Mouse (Mus musculus) right cerebral cortex, postnatal 25 days (tissue): ENCODE data around the gene Astn2.
A peak's percentile ranks its signal among the peaks of the same experiment; 100 is the strongest.

Experiments
- DNase-seq: peaks from one replicate; pipeline ENCODE4 v3.0.0; 2022

The Astn2 gene

DNA sequence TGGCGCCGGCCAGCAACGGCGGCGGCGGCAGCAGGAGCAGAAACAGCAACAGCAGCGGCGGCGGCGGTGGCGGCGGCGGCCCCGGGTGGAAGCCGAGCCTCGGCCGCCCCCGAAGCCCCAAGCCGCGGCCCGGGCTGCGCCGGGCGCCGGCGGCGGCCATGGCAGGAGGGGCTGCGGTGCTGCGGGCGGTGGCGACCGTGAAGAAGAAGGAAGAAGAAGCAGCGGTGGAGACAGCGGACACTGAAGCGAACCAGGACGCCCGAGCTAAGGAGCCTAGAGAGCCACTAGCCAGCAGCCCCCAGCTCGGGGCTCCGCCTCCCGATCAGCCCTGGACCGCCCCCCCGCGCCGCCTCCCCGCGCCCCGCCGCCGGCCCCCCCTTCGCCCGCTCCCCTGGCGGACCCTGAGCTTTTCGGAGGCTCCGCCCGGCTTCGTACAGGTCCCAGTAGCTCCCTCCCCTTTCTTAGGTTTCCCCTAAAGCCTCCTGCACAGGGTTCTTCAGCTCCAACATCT is at the start of gene Astn2:
Gene Astn2 (minus strand): TSS at position 411 of the 511 bp plus-strand sequence.
- DNase-seq: no peak

DNA sequence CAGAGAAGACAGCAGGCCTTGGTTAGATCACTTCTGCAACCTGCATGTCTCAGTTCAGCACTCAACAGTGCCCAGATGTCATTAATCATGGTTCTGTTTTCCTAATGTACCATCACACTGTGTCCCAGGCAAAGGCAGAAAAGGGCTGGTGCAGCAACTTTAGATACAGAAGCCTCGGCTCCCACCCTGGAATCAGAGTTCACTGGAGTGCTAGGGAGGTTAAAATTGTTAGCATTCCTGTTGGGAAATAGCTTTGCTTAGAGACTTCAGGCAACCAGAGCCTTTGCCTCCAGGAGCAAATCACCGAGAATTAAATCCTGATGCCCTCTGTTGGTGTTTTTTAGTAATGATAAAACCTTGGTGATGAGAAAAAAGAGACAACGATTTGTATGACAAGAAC is 45.7 kb upstream of the Astn2 start:
- no peak for DNase-seq

DNA sequence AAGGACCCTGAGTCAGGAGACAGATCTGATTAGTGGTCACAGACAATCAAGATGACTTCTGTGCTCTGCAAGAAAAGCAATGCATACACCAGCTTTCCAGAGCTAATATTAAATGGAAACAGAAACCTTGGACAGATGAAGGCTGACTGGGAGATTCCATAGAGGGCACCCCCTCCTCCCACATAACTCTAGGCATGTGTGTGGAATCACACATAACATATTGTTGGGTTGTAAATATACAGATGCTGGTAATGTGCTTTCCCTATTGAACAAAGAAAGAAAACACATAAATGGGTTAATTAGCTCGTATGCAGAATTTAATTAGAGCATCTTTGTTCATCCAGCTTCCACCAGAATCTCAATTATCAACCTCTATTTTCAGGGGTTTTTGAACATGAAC is 26.8 kb upstream of the Astn2 start:
- DNase-seq: no peak

DNA sequence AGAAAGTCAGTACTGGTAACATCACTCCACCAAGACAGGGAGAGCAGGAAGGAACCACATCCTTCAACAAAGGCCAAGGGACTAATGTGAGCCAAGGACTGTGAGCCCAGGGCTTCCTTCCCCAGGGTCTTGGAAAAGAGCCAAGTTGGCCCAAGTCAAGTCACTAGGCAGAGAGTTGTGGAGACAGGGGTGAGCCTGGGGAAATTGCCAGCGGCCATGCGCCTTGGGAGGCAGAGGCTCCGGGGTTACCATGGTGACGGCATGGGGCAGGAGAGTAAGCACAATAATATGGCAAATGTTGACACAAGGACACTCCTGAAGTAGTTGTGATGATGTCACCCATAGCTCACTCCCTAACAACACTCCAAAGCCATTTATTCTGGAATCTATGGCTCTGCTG is 21.4 kb upstream of the Astn2 start:
- DNase-seq: peak; percentile 9

DNA sequence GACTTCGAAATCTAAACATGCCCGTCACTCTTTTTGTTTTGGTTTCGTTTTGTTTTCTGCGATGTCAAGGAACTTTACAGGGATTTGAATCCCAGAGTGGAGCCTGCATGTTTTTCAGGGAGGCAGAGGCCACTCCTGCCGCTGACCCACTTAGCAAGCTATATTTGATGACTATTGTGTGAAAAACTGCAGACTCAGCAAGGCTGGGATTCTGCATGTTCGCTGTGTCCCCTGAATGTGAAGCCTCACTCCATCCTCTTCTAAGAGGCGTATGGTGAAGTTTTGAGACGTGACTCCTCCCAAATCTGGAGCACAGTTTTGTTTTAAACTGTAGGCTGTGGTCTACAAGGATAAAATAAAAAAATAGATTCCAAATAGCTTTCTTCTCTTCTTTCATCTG is 10.4 kb upstream of the Astn2 start:
- no peak for DNase-seq

DNA sequence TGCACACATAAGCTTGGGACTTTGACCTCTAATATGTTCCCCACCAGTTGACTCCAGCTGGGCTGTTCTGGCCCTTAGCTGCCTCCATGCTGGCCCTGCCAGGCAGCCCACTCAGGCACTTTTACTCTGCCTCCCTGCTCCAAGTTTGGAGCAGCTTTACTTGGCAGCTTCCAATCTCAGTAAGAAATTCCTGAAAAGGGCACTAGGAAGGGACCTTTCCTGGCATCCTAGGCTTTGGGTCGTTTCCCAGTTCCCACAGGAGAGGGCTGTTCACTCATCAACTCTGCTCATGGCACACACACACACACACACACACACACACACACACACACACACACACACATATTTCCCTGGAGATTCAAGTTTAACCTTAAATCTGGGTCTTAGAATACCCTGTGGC is 675 bp upstream of the Astn2 start:
- no peak for DNase-seq

DNA sequence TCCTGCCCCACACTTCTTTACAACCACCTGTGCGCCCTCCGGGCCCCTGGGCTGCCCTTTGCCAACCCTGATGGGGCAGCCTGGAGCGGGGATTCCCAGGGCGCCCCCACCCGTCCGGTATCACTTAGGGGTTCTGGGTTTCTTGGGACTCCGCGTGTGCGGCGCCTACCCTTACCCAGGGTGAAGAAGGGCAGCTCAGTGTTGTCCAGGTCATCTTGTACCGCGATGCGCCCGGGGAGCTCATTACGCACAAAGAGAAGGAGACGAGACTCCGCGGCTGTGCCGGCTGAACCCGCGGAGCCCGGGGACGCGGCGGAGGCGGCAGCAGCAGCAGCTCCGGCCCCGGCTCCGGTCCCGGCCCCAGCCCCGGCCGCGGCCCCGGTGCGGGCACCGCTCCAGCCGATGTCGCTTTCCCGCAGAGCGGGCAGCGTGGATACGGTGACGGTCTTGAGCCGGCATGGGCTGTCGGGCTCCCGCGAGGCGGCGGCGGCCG is 657 bp downstream of the Astn2 start:
- peak; percentile 71 for DNase-seq

DNA sequence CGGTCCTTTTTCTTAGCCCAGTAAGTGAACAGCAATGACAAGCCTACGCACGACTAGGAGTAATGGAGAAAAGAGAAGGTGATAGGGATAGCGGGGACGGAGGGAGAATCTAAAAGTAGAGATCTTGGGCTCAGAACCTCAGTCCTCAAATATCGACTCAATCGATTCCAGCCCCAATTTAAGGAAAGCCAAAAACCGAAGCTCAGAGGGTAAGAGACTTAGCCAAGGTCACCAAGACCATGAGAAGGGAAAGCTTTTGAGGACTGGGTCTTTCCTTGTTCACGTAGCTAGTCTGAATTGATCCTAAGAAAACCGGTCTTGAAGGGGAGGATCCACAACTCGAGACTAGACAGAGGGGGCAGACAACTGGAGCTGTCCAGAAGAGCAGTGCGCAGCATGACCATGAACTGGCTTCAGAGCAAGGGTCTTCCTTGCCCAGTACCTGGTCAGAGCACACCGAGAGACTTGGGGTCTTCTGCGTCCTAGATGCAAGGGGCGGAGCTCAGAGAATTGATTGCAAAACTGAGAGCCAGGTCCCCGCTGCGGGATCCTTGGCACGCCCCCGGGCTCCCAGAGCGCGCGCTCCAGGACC is 1.2 kb downstream of the Astn2 start:
- no peak for DNase-seq

DNA sequence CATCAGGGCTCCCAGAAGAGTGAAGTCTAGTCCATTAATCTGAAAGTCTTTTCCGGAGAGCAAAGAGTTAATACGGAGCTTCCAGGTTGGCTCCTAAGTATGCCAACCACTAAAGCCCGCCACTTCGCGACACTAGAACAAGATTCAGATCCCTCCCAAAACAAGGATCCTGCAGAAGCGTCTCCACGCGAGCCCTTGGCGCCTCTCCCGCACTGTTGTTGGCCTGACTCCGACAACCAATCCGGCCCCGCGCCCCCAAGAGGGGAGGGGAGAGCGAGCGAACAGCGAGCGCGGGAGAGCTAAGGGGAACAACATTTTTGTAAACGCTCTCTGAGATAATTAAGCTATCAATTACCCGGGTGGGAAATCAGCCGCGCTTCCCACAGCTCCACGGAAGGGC is 1.8 kb downstream of the Astn2 start:
- DNase-seq: peak; percentile 55

DNA sequence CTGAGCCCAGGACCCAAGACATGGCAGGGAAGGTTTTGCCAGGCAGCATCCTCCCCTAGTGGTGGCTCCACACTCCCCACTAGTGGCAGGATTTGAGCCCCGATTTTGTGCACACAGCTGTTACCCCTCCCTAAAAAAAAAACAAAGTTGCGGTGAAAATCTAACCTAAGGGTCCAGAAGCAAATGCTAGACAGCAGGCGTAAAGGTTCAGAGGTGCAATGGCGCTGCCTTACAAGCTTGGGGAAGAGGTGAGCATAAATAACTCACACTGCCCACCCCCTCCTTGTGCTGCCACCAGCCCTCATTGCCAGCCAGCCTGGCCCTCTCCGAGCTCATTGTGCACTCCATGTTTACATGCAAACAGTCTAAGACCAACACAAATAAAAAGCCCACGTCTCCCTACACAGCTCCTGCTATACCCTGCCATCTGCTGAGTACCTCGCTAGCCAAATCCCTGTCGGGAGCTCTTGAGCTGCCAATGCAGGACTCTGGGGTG is 3.2 kb downstream of the Astn2 start:
- DNase-seq: peak; percentile 52

DNA sequence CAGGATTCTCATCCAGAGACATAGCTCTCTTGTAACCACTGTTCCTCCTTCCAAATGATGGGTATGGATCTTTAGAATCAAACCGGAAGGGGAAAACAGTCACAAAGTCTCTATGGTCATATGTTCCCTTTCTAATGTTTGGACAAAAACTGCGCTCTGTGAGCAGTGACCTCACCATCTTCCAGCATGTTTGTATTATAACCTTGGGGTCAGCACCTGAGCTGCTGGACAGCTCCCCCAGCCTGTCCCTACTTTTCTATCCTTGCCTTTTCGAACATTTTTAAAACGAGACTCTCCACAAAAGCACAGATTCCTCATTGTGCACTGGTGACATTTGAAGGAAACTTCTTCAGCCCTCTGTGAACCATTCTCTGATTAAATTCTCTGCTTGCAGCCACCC is 5.3 kb downstream of the Astn2 start:
- no peak for DNase-seq

DNA sequence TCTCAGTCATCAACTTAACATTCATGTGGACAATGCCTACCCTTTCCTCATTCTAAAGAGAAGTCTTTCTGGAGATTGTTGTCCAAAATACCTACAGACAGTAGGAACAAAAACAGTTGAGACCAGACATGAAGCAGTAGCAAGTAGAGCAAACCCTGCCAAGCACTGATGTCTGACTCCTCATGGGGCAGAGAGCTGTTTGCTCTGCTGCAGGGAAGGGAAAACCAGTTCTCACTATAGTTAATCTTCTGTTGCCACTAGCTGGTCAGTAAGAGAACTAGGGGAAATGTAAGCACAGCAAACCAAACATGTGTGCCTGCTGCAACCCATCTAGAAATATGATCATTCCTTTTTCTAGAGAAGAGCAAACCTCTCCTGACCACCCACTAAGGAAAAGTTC is 7.2 kb downstream of the Astn2 start:
- no peak for DNase-seq

DNA sequence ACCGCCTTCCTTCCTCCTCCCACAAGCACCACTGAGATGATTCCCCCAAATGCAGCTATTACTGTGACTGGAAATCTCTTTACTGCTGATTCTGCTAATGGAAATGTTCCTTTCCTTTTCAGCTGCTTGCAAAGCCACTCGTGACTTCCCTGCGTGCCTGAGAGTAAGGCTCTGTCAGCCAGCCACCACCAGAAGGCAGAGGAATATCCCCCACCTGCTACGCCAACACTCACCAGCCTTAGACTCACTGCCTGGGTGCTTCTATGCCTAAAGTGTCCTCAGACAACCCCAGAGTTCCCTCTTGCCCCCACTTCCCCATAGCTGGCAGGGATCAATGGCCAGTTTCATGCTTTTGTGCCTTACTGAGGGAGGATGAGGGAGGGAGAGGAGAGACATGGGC is 11.1 kb downstream of the Astn2 start:
- DNase-seq: peak; percentile 40

DNA sequence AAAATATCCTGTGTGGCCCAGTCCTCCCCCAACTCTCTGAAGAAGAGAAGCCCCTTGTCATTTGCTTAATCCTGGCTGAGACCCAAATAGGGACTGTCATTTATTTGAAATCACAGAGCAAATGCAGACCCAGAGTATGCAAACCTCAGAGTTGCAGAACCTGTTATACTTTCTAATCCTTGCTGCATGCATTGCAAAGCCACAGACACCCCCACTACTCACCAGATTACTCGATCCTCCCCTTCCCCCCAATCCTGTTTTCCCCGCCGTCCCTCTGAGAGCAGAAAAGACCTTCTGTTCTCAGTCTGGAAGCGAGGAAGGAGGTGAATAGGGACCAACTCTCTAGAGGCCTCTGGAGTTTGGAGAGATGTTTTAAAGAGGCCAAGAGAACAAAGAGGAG is 13.9 kb downstream of the Astn2 start:
- no peak for DNase-seq

DNA sequence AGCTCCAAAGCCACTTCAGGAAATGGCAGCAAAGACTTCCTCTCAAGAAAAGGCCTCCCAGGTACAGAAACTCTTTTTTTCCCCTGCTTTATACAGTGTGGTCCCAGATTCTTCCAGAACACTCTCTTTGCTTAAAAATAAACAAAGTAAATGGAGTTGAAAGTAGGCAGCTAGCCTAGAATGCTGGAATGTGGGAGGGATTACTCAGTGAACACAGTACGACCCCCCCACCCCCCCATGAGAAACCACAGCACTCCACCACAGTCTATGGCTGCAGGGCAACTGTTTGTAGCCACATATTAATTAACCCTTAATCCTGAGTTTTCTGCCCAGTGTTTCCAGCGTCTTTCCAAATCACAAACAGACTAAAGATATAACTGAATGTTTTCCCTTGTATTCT is 25.8 kb downstream of the Astn2 start:
- DNase-seq: no peak

DNA sequence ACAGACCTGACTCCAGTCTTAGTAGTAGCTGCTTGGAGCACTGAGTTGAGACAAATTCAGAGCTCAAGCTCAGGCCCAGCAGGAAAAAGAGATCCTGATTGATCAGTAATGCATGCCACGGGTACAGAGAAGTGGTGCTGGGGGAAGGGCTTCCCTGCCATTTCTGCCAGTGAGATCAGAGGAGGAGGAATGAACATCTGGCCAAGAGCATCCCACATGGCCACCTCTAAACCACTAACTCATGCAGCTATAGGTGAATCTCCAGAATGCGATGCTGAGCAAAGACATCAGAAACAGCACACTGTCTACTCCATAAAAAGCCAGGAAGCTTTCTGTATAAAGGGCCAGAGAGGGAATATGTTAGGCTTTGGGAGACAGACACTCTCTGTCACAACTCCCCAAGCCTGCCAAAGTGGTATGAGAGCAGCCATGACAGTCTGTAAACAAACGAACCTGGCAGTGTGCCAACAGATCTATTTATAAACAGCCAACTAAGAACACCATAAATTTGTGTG is 33.8 kb downstream of the Astn2 start:
- DNase-seq: no peak

DNA sequence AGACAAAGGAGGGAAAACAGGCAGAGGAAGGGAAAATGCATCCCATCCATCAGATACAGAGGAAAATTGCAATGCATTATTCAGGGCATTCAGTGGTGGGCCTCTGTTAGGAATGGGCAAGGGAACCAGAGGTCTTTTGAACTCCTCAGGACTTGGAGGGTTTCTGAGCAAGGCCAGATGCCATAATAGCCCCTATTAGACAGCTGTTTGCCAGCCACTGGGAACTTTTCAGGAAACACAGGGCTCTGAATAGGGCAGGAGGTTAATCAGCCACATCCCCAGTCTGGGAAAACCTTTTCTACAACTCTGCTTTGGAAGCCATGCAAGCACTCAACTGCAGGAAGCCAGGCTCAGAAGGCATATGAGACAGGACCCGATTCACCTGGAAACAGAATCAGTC is 38.9 kb downstream of the Astn2 start:
- DNase-seq: no peak

DNA sequence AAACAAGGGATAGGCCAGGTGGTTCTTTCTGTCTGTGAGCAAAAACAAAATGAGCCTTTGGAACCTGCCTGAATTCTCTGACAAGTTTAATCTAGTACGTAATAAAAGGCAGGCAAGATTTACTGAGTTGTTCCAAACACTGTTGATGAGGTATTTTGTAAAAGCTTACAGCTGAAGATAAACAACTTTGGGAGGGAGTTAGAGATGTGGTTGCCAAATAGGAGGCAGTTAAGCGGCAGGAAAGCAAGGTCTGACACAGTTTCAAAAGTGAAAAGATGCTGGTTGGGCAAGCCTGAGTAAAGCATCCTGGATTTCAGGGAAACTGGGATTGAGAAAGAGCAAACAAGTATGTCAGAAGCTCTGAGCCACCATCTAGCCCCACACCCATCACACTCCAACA is 59.8 kb downstream of the Astn2 start:
- DNase-seq: no peak

DNA sequence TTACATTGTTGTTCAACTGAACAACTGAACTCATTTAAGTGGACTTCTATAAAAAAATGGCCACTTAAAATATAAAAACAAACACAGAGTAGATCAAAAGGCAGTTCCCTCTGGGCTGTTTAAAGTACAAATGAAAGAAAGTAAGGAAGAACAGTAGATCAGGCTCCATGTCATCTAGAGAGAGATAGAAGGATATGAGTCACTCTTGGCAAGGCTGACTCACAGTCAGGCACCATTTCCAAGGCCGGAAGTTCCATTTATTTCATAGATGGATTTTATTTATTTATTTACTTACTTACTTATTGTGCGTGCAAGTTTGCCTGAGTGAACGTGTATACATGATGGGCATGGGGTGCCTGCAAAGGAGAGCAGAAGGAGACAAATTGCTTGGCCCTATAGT is 67.0 kb downstream of the Astn2 start:
- DNase-seq: no peak

DNA sequence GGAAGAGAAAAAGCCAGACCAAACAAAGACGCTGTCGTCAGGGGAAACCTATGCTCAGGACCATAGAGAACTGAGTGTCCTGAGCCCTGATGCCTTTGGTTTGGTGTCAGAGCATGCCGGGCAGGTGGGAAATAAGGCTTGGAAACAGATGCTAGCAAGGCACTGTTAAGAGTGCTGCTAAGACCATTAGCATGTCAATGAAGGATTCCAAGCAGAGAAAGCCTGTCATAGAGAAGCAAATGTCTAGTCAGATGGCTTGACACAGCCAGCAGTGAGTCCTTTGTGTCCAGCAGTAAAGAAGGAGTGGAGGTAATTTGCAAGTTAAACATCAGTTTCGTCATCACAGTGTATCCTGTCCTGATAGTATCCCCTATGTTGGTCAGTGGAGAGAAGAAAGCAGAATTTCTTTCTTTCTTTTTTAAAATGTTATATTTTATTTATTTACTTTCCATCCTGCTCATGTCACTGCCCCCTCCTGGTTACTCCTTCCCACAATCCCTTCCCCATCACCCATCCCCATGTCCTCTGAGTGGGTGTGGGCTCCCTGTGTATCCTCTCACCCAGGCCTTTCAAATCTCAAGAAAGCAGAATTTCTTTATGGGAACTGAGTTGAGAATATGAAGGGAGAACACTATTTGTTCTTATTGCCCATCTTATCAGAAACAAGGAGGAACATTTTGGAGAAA is 73.7 kb downstream of the Astn2 start:
- no peak for DNase-seq

DNA sequence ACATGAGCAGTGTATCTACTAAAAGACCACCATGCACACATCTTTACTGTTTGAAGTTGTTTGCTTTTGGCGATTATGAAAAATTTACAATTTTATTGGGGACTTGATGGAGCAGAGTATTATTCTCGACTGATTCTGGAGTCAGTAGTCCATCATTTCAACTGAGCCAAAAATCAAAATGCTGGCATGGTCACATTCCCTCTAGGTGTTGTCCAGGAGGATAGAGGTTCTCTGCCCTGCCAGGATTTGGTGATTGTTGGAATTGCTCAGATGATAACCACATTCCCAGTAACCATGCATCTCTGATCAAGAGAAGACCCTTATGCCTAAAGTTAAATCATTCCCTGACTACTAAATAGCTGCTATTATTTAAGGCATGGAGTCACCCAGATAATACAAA is 83.4 kb downstream of the Astn2 start:
- no peak for DNase-seq

DNA sequence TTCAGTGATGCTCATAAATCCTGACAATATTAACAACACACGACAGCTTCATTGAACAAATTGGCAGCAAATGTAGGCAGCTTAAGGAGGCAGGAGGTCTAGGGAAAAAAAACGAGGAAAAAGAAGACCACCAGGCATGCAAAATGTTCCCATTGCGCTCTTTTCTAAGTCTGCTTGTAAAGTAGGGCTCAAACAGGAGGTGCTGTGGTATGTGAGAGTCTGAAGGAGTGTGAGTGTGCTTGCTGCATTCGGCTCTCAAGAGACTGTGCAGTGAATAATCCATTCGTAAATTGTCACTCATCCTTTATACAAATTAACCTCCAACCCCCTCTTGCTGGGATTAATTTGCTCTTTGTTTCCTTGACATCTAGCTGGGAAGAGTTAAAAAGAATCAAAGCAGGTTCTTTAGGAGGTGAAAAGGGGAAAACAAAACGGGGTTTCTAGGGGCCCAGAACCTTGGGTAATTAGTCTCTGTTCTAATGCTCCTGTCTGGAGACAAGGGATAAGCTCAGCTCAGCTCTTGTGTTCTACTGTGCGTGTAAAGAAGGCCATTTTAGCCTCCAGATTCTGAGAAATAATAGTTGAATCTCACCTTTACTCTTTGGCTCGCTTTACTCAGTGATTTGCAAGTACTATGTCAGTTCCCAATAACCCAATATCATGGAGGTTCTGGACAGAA is 89.5 kb downstream of the Astn2 start:
- DNase-seq: no peak

DNA sequence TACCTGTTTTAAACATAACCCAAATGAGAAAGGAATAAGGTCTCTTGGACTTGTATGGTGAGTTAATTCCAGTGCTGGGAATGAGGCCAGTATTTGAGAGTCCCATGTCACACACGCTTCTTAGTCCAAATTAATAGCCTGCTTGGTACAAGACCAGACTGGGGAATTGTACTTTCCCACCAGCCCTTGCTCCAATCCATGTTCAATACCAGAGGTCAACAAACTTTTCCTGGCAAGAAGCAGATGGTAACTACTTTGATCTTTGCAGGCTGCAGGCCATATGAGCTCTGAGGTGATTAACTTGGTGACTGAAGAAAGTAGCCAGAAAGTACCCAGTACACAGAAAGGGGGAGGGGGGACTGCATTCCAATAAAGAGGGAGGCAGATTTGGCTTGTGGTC is 91.7 kb downstream of the Astn2 start:
- DNase-seq: no peak
